Mouse (Mus musculus): ENCODE results near the gene Ptpn3.

DNA sequence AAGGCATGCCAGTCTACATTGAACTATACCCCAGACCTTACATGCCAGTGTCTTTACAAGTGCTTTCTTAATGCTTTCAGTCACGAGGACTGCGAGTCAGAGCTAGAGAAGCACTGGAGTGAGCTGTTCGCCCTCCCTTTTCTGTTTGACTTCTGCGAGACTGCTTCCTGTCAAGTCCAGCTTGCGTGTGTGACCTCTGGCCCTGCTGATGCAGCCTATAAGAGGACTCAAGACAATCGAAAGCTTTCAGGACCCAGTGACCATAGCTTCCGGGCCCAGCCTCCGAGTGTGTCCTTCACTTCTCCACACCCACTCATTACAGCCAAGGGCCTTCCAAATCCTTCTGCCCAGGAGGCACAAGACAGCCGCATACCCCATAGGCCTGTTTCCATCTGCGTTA, 126.3 kb downstream of the Ptpn3 start:
- TF ChIP-seq MXI1 (IDR thresholded peaks at IDR 0.05; ENCODE audit: low read depth, low read length) (no peak), MAFK (IDR thresholded peaks at IDR 0.05; ENCODE audit: borderline replicate concordance, low read depth, low read length) (no peak), POLR2A (IDR thresholded peaks at IDR 0.05; ENCODE audit: control insufficient read depth in 1 of 2, insufficient read depth in 1 of 2, low read depth in 1 of 2, low read length in 2 of 2, poor library complexity in 1 of 2) (no peak), JUND (IDR thresholded peaks at IDR 0.05; ENCODE audit: low read depth, low read length) (no peak), CTCF (IDR thresholded peaks at IDR 0.05 in 2 of 3, conservative IDR thresholded peaks at IDR 0.05 in 1 of 3; ENCODE audit: control insufficient read depth in 1 of 3, insufficient read depth in 1 of 3, low read depth in 2 of 3, low read length in 3 of 3, poor library complexity in 1 of 3, severe bottlenecking in 1 of 3) (no peak), MYB (IDR thresholded peaks at IDR 0.05; ENCODE audit: low read depth, low read length) (no peak), GABPA (IDR thresholded peaks at IDR 0.05; ENCODE audit: low read depth, low read length) (no peak), ZC3H11A (IDR thresholded peaks at IDR 0.05; ENCODE audit: low read depth, low read length) (no peak), EP300 (IDR thresholded peaks at IDR 0.05; ENCODE audit: low read depth in 1 of 2, low read length in 2 of 2) (no peak), ZNF384 (IDR thresholded peaks at IDR 0.05; ENCODE audit: low read depth, low read length) (no peak), USF1 (IDR thresholded peaks at IDR 0.05; ENCODE audit: low read depth, low read length) (no peak), RCOR1 (IDR thresholded peaks at IDR 0.05; ENCODE audit: low read depth, low read length) (no peak), E2F4 (IDR thresholded peaks at IDR 0.05; ENCODE audit: borderline replicate concordance, low read depth, low read length) (no peak)
